Mouse (Mus musculus): Measurements from ENCODE around the gene Fut4. TPM values are rescaled to one million over a fixed set of nuclear protein-coding genes. Genes with fewer than 3 reads are reported as not detected.

Fut4 gene
- 1.7 and 1.9 TPM in 2 replicates for polyA plus RNA-seq (2014; fragmentation: Nextera tagmentation; extraction: Ambion mirVana)

DNA sequence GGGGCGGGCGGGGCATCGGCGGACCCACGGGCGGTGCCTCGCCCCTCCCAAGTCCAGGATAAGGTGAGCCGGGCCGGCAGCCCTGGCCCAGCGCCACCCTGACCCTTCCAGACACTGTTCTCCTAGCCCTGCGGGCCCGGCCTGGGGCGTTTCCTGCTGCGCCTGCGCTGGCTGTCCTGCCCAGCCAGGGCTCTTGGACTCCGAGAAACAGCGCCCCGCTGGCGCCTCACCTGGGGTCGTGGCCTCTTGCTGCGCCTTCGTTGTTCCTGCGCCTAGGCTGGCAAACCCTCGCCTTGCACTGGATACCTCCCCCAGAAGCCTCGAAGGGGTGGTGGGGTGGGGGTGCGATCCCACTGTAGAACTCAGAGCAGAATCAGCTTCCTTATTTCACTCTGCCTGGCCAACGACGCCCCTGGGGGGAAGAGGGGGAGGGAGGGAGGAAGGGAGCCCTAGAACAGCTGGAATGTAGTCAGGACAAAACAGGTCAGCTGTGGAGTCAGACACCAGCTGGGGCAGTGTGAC lies at the start of gene Fut4:
Gene Fut4 (minus strand): TSS at position 393 of the 522 bp plus-strand sequence.
- DNase-seq (ENCODE audit: low spot score) (no peak), ATAC-seq (replicated peaks; ENCODE audit: low FRiP score) (peak; percentile 74)
- Histone ChIP-seq H3K9ac (ENCODE audit: low read depth, low read length) (peak within 1 kb of the TSS; percentile 55), H3K4me1 (replicated peaks; ENCODE audit: control insufficient read depth, insufficient read depth, low read length) (peaks cover 6% of the 10 kb centered on the region; the same call in 1 of the 2 replicates), H3K27ac (ENCODE audit: low read depth, low read length) (no peak within 1 kb of the TSS), H3K4me3 (ENCODE audit: low read depth, low read length) (peak within 1 kb of the TSS; percentile 55), H3K4me2 (peak within 1 kb of the TSS; percentile 92), H3K36me3 (ENCODE audit: control insufficient read depth, insufficient read depth, low read length) (no peaks in the 10 kb centered on the region), H3K9me3 (ENCODE audit: control insufficient read depth, low read length) (no peaks in the 10 kb centered on the region), H3K27me3 (replicated peaks; ENCODE audit: control insufficient read depth, insufficient read depth, low read length) (peaks cover 17% of the 10 kb centered on the region)
- 0% methylated on average over 26 of the region's 28 CpGs for WGBS

DNA sequence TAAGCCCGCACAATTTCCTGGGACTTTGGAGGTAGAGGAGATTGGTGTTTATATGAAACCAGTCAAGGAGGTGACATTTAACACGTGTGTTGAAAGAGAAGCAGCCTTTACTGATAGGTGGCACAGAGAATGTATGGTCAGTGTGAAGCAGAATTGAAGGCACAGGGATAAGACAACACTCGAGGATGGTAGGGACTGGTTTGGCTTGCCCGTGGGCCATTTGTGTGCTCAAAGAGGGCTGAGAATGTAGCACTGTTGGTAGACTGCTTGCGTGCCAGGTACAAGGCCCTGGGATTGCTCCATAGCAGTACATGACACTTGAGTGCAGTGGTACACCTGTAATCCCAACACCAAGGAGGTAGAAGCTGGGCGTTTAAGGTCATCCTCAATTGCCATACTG lies 35.2 kb upstream of the Fut4 start:
- H3K27ac ChIP-seq (ENCODE audit: low read depth, low read length), result no peak overlapping the region
- H3K9ac ChIP-seq (ENCODE audit: low read depth, low read length), result no peak overlapping the region; the same call in 1 of the 2 replicates
- WGBS, result 90% methylated on average over 6 of the region's 6 CpGs
- ATAC-seq (replicated peaks; ENCODE audit: low FRiP score), result no peak
- H3K27me3 ChIP-seq (replicated peaks; ENCODE audit: control insufficient read depth, insufficient read depth, low read length), result no peaks in the 10 kb centered on the region
- H3K4me1 ChIP-seq (replicated peaks; ENCODE audit: control insufficient read depth, insufficient read depth, low read length), result 0 out of 2 replicates have a peak, but pooled peaks cover 5% of the 10 kb centered on the region
- H3K9me3 ChIP-seq (ENCODE audit: control insufficient read depth, low read length), result no peaks in the 10 kb centered on the region
- H3K4me2 ChIP-seq, result no peak overlapping the region
- no peak overlapping the region for H3K4me3 ChIP-seq (ENCODE audit: low read depth, low read length)
- peaks cover 25% of the 10 kb centered on the region; the same call in 1 of the 2 replicates for H3K36me3 ChIP-seq (ENCODE audit: control insufficient read depth, insufficient read depth, low read length)
- no peak for DNase-seq (ENCODE audit: low spot score)

DNA sequence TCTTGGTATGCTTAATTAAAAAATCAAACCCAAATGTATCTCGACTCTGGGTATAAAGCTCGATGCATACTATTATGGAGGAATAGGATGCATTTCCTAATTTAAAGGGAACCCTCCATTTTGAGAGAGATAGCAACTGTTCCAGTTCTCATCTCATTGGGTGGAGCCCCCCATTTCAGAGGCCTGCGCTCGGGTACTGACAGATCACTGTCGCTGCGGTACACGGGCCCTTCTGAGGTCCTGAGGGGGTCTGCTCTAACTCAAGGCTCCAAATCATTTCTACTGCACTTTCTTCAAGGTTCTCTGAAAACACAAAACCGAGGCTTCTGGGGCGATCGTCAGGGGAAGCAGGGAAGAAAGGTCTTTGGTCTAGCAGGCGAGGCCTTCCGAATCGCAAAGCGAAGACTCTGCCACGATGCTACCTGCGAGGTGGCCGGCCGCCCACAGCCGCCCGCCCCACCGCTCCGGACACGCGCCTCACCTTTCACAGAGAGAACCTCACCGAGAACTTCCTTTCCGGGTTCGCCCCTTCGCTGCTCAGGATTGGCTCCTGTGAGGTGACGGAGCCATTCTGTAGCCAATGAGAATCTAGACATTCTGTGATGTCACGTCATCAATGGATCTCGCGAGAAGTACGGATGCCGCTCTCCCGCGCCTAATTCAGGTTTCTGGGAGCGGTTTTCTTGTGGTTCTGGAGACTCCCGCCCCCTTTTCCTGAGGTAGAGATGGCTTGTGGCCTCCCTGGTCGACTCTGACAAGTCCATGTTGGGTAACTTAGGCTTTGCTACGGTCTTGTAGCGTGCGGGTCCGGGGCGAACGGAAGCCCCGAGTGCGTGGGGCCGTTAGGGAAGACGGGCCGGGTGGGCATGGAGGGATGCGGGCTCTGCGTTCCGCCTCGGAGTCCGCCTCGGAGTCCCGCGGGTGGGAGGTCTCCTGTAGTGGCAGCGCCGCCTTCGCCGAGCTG lies 32.1 kb upstream of the Fut4 start, which contains the start of the genes Mre11a and Ankrd49:
Gene Mre11a (plus strand): TSS at position 616 of the 964 bp plus-strand sequence.
Gene Ankrd49 (minus strand): TSS at position 818 of the 964 bp plus-strand sequence.
- under 1% methylated on average over 62 of the region's 62 CpGs for WGBS
- peaks cover 32% of the 10 kb centered on the region for H3K36me3 ChIP-seq (ENCODE audit: control insufficient read depth, insufficient read depth, low read length)

DNA sequence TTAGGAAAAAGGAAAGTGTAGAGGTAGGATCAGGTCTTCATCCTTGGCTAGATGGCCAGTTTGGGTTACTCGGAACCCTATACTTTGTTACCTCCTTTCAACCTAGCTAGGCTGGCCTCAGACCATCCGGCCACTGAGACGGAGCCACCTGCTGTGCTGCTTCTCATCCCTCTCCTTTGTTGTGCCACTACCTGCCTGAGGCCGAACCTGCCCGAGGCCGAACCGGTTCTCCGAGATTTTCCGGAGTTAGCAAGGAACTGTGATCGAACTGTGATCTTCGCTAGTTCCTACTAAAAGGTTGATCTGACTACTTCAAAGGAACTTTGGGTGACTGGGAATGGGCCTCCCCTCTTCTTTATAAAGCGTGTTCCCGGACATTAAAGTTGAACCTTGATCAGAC lies 26.1 kb upstream of the Fut4 start:
- no peak for ATAC-seq (replicated peaks; ENCODE audit: low FRiP score)
- no peak for DNase-seq (ENCODE audit: low spot score)

More for the DNA sequence above, 32.1 kb upstream of the Fut4 start, which contains the start of the genes Mre11a and Ankrd49:
- Histone ChIP-seq H3K4me1 (replicated peaks; ENCODE audit: control insufficient read depth, insufficient read depth, low read length) (0 out of 2 replicates have a peak, but pooled peaks cover 5% of the 10 kb centered on the region), H3K27ac (ENCODE audit: low read depth, low read length) (peak within 1 kb of the TSS; percentile 84), H3K27me3 (replicated peaks; ENCODE audit: control insufficient read depth, insufficient read depth, low read length) (no peaks in the 10 kb centered on the region), H3K9me3 (ENCODE audit: control insufficient read depth, low read length) (no peaks in the 10 kb centered on the region), H3K4me3 (ENCODE audit: low read depth, low read length) (peak within 1 kb of the TSS; percentile 74), H3K9ac (ENCODE audit: low read depth, low read length) (peak within 1 kb of the TSS; percentile 92), H3K4me2 (peak within 1 kb of the TSS; percentile 73)
- DNase-seq (ENCODE audit: low spot score) (peak; percentile 87), ATAC-seq (replicated peaks; ENCODE audit: low FRiP score) (peak; percentile 97)

DNA sequence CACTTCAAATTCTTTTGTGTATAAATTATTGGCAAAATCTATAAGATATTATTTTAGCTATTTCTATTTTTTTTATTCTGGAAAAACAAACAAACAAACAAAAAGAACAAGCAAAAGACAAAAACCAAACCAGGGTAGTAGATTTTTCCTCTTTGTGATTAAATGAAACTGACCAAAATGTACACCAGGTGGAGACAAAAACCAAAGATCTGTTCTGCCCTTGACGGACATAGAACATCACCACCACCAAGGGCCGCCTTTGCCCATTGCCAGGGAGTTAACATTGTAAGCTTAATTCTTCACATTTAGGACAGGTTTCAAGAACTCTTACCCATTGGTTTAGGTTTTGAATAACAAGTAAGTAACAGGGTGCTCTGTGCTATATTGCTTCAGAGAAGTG lies 21.6 kb upstream of the Fut4 start:
- no peak for ATAC-seq (replicated peaks; ENCODE audit: low FRiP score)
- 46% methylated on average over 2 of the region's 2 CpGs for WGBS
- H3K4me2 ChIP-seq, result no peak overlapping the region

More for the DNA sequence above, 26.1 kb upstream of the Fut4 start:
- 55% methylated on average over 13 of the region's 13 CpGs for WGBS
- no peak overlapping the region for H3K4me3 ChIP-seq (ENCODE audit: low read depth, low read length)
- no peak overlapping the region for H3K9ac ChIP-seq (ENCODE audit: low read depth, low read length)
- no peaks in the 10 kb centered on the region for H3K27me3 ChIP-seq (replicated peaks; ENCODE audit: control insufficient read depth, insufficient read depth, low read length)
- peaks cover 15% of the 10 kb centered on the region for H3K36me3 ChIP-seq (ENCODE audit: control insufficient read depth, insufficient read depth, low read length)
- H3K27ac ChIP-seq (ENCODE audit: low read depth, low read length), result no peak overlapping the region
- no peaks in the 10 kb centered on the region for H3K4me1 ChIP-seq (replicated peaks; ENCODE audit: control insufficient read depth, insufficient read depth, low read length)
- no peak overlapping the region for H3K4me2 ChIP-seq
- no peaks in the 10 kb centered on the region for H3K9me3 ChIP-seq (ENCODE audit: control insufficient read depth, low read length)

DNA sequence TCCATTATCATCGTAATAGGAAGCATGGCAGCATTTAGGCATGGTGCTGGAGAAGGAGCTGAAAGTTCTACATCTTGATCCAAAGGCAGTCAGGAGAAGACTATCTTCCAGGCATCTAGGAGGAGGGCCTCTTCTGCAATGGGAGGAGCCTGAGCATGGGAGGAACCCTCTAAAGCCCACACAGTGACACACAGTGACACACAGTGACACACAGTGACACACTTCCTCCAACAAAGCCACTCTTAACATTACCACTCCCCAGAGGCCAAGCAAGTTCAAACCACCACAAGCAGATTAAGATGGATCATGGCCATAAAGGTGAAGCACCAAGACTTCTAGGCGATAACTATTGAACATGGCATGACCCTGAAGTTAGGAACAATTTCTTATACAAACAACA lies 19.9 kb upstream of the Fut4 start:
- H3K9ac ChIP-seq (ENCODE audit: low read depth, low read length), result no peak overlapping the region
- DNase-seq (ENCODE audit: low spot score) (no peak), ATAC-seq (replicated peaks; ENCODE audit: low FRiP score) (no peak)
- H3K4me1 ChIP-seq (replicated peaks; ENCODE audit: control insufficient read depth, insufficient read depth, low read length), result no peaks in the 10 kb centered on the region
- 84% methylated on average over 2 of the region's 2 CpGs for WGBS
- H3K27ac ChIP-seq (ENCODE audit: low read depth, low read length), result no peak overlapping the region
- no peaks in the 10 kb centered on the region for H3K9me3 ChIP-seq (ENCODE audit: control insufficient read depth, low read length)
- H3K27me3 ChIP-seq (replicated peaks; ENCODE audit: control insufficient read depth, insufficient read depth, low read length), result peaks cover 12% of the 10 kb centered on the region
- H3K4me3 ChIP-seq (ENCODE audit: low read depth, low read length), result no peak overlapping the region
- H3K36me3 ChIP-seq (ENCODE audit: control insufficient read depth, insufficient read depth, low read length), result no peaks in the 10 kb centered on the region
- H3K4me2 ChIP-seq, result no peak overlapping the region

More for the DNA sequence above, 21.6 kb upstream of the Fut4 start:
- no peaks in the 10 kb centered on the region for H3K36me3 ChIP-seq (ENCODE audit: control insufficient read depth, insufficient read depth, low read length)
- peaks cover 12% of the 10 kb centered on the region for H3K27me3 ChIP-seq (replicated peaks; ENCODE audit: control insufficient read depth, insufficient read depth, low read length)
- H3K27ac ChIP-seq (ENCODE audit: low read depth, low read length), result no peak overlapping the region
- no peak overlapping the region for H3K4me3 ChIP-seq (ENCODE audit: low read depth, low read length)
- no peak for DNase-seq (ENCODE audit: low spot score)
- H3K9me3 ChIP-seq (ENCODE audit: control insufficient read depth, low read length), result no peaks in the 10 kb centered on the region
- H3K9ac ChIP-seq (ENCODE audit: low read depth, low read length), result no peak overlapping the region
- no peaks in the 10 kb centered on the region for H3K4me1 ChIP-seq (replicated peaks; ENCODE audit: control insufficient read depth, insufficient read depth, low read length)

DNA sequence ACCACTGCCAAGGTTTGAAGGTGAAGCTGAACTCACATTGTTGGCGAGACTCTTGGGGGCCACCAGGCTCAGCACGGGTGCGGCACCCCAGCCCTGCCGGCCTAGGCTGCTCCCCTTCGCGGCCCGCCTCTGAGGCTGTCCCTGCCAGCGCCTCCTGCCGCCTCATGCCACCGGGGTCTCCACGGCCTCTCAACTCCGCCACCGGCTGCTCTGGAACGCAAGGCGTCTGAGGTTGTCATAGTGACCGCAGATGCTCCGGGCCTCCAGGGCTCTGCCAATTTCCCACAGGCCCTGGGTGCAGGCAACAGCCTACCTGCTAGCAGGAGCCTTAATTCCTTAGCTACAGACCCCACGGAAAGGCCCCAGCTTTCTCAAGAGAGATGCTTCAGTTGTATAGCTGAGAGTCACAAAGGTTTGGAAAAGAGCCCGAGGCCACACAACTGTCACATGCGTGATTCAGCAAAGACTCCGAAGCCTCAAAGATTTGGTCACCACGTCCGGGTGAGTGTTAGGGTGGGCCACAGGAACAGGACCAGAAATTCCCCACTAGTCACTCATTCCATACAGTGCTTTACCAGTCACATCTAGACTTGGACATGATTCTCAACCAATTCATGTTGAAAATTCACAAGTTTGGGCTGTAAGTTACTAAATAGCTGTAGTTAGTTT lies 18.7 kb upstream of the Fut4 start, which contains the start of gene 1700012B09Rik:
Gene 1700012B09Rik (minus strand): TSS at position 228 of the 669 bp plus-strand sequence.
- H3K36me3 ChIP-seq (ENCODE audit: control insufficient read depth, insufficient read depth, low read length), result no peaks in the 10 kb centered on the region
- no peak within 1 kb of the TSS for H3K4me3 ChIP-seq (ENCODE audit: low read depth, low read length)
- H3K27me3 ChIP-seq (replicated peaks; ENCODE audit: control insufficient read depth, insufficient read depth, low read length), result peaks cover 12% of the 10 kb centered on the region
- no peak for DNase-seq (ENCODE audit: low spot score)
- H3K4me1 ChIP-seq (replicated peaks; ENCODE audit: control insufficient read depth, insufficient read depth, low read length), result no peaks in the 10 kb centered on the region
- 26% methylated on average over 23 of the region's 23 CpGs for WGBS
- H3K9ac ChIP-seq (ENCODE audit: low read depth, low read length), result no peak within 1 kb of the TSS
- H3K9me3 ChIP-seq (ENCODE audit: control insufficient read depth, low read length), result no peaks in the 10 kb centered on the region
- no peak for ATAC-seq (replicated peaks; ENCODE audit: low FRiP score)
- no peak within 1 kb of the TSS for H3K27ac ChIP-seq (ENCODE audit: low read depth, low read length)
- H3K4me2 ChIP-seq, result no peak within 1 kb of the TSS

DNA sequence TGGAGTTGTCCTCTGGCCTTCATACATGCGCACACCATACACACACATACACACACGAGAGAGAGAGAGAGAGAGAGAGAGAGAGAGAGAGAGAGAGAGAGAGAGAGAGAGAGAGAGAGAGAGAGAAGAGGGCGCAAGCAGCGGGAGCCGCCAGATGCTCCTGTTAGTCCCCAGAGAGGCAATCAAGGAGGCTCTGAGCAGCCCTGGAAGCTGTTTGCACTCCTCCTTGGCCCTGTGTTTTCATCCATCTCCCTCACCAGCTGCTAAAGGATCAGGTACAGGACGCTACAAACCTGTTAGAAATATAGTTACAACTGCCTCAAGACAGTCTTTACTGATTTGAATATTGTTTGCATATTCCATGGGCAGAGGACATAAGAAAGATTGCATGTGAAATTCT lies 17.6 kb upstream of the Fut4 start:
- DNase-seq (ENCODE audit: low spot score) (no peak), ATAC-seq (replicated peaks; ENCODE audit: low FRiP score) (no peak)
- no peaks in the 10 kb centered on the region for H3K9me3 ChIP-seq (ENCODE audit: control insufficient read depth, low read length)
- no peaks in the 10 kb centered on the region for H3K36me3 ChIP-seq (ENCODE audit: control insufficient read depth, insufficient read depth, low read length)
- H3K27me3 ChIP-seq (replicated peaks; ENCODE audit: control insufficient read depth, insufficient read depth, low read length), result peaks cover 12% of the 10 kb centered on the region
- H3K4me1 ChIP-seq (replicated peaks; ENCODE audit: control insufficient read depth, insufficient read depth, low read length), result no peaks in the 10 kb centered on the region
- H3K4me3 ChIP-seq (ENCODE audit: low read depth, low read length), result no peak overlapping the region
- no peak overlapping the region for H3K27ac ChIP-seq (ENCODE audit: low read depth, low read length)
- 62% methylated on average over 6 of the region's 6 CpGs for WGBS
- H3K9ac ChIP-seq (ENCODE audit: low read depth, low read length), result no peak overlapping the region
- no peak overlapping the region for H3K4me2 ChIP-seq
